Mouse (Mus musculus): Measurements from ENCODE around the gene Acox3. TPM values are rescaled to one million over a fixed set of nuclear protein-coding genes. Genes with fewer than 3 reads are reported as not detected.

Acox3 gene
- polyA plus RNA-seq, 1 experiment: 63.0 TPM

GRCm38 (mm10) chr5:35644082-35644481 lies 61.2 kb downstream of the Acox3 start:
- H3K4me3 ChIP-seq (ENCODE audit: extremely low read depth, insufficient read depth, insufficient read length): no peak overlapping the region
- H3K27ac ChIP-seq (ENCODE audit: insufficient read depth, low read length): no peak overlapping the region
- no peaks in the 10 kb centered on the region for H3K4me1 ChIP-seq (ENCODE audit: control insufficient read depth, insufficient read depth, insufficient read length)
- TF ChIP-seq CTCF (IDR thresholded peaks at IDR 0.05; ENCODE audit: extremely low read depth, insufficient read depth, insufficient read length, insufficient replicate concordance) (no peak), POLR2A (IDR thresholded peaks at IDR 0.05; ENCODE audit: low read depth, low read length) (no peak)
- H3K27me3 ChIP-seq (ENCODE audit: control insufficient read depth, insufficient read depth, low read length): no peaks in the 10 kb centered on the region
- DNase-seq (ENCODE audit: low read depth in 1 of 2, low spot score in 2 of 2): no peak
- H3K36me3 ChIP-seq (ENCODE audit: control insufficient read depth, insufficient read depth, low read length): no peaks in the 10 kb centered on the region
- 67% methylated on average over 4 of the region's 4 CpGs for WGBS

DNA sequence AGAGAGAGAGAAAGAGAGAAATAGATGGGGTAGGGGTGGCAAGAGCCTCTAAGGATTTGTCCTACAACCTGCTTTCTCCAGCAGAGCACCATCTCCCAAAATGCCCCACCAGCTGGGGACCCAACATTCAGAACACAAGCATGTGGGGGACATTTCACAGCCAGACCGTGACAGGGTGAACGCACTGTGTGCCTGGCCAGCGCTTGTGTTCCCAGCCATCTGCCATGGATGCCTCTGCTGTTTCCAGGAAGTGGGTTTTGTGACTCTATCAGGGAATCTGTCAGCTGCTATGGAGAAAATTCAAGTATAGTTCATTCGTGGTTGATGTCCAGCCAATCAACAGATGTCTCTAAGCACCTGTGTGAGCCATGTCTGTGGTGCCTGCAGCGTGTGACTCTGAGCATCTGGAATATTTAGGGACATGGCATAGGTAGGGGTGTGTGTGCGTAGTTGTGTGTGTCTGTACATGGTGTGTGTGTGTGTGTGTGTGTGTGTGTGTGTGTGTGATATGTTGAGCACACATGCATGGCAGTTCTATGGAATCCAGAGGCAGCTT lies 63.2 kb downstream of the Acox3 start:
- Histone ChIP-seq H3K4me3 (ENCODE audit: extremely low read depth, insufficient read depth, insufficient read length) (no peak overlapping the region), H3K4me1 (ENCODE audit: control insufficient read depth, insufficient read depth, insufficient read length) (no peaks in the 10 kb centered on the region), H3K36me3 (ENCODE audit: control insufficient read depth, insufficient read depth, low read length) (no peaks in the 10 kb centered on the region), H3K27me3 (ENCODE audit: control insufficient read depth, insufficient read depth, low read length) (no peaks in the 10 kb centered on the region), H3K27ac (ENCODE audit: insufficient read depth, low read length) (no peak overlapping the region)
- WGBS: 78% methylated on average over 6 of the region's 6 CpGs
- no peak for TF ChIP-seq POLR2A (IDR thresholded peaks at IDR 0.05; ENCODE audit: low read depth, low read length)
- no peak for TF ChIP-seq CTCF (IDR thresholded peaks at IDR 0.05; ENCODE audit: extremely low read depth, insufficient read depth, insufficient read length, insufficient replicate concordance)
- no peak for DNase-seq (ENCODE audit: low read depth in 1 of 2, low spot score in 2 of 2)

DNA sequence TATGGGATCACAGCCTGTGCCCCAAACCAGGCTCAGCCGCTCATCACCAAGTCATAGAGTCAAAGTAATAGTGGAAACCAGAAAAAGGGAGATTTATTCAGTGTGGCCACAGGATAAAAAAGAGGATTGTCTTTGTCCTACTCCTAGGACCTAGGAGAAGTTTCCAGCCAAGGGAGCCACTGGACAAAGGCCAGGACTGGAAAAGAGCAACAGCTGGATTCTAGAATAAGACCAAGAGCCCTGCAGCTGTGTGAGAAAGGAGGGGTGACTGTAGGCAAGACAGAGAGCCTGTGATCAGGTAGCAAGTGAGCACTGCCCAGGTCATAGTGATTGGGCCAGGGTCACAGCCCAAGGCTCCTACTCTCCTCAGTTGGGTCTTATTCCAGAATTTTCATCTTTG lies 64.1 kb downstream of the Acox3 start:
- TF ChIP-seq POLR2A (IDR thresholded peaks at IDR 0.05; ENCODE audit: low read depth, low read length) (no peak), CTCF (IDR thresholded peaks at IDR 0.05; ENCODE audit: extremely low read depth, insufficient read depth, insufficient read length, insufficient replicate concordance) (no peak)
- WGBS: 87% methylated on average over 1 of the region's 1 CpGs
- Histone ChIP-seq H3K27me3 (ENCODE audit: control insufficient read depth, insufficient read depth, low read length) (no peaks in the 10 kb centered on the region), H3K4me1 (ENCODE audit: control insufficient read depth, insufficient read depth, insufficient read length) (no peaks in the 10 kb centered on the region), H3K27ac (ENCODE audit: insufficient read depth, low read length) (no peak overlapping the region), H3K36me3 (ENCODE audit: control insufficient read depth, insufficient read depth, low read length) (no peaks in the 10 kb centered on the region), H3K4me3 (ENCODE audit: extremely low read depth, insufficient read depth, insufficient read length) (no peak overlapping the region)
- DNase-seq (ENCODE audit: low read depth in 1 of 2, low spot score in 2 of 2): no peak

GRCm38 (mm10) chr5:35647562-35647961 lies 64.7 kb downstream of the Acox3 start:
- no peaks in the 10 kb centered on the region for H3K36me3 ChIP-seq (ENCODE audit: control insufficient read depth, insufficient read depth, low read length)
- no peaks in the 10 kb centered on the region for H3K4me1 ChIP-seq (ENCODE audit: control insufficient read depth, insufficient read depth, insufficient read length)
- H3K27me3 ChIP-seq (ENCODE audit: control insufficient read depth, insufficient read depth, low read length): no peaks in the 10 kb centered on the region
- H3K27ac ChIP-seq (ENCODE audit: insufficient read depth, low read length): no peak overlapping the region
- WGBS: 31% methylated on average over 4 of the region's 4 CpGs
- no peak overlapping the region for H3K4me3 ChIP-seq (ENCODE audit: extremely low read depth, insufficient read depth, insufficient read length)
- DNase-seq (ENCODE audit: low read depth in 1 of 2, low spot score in 2 of 2): no peak
- no peak for TF ChIP-seq CTCF (IDR thresholded peaks at IDR 0.05; ENCODE audit: extremely low read depth, insufficient read depth, insufficient read length, insufficient replicate concordance)
- no peak for TF ChIP-seq POLR2A (IDR thresholded peaks at IDR 0.05; ENCODE audit: low read depth, low read length)

- H3K36me3 ChIP-seq (ENCODE audit: control insufficient read depth, insufficient read depth, low read length): no peaks in the 10 kb centered on the region
- no peak for DNase-seq (ENCODE audit: low read depth in 1 of 2, low spot score in 2 of 2)
- 69% methylated on average over 2 of the region's 2 CpGs for WGBS
- H3K4me3 ChIP-seq (ENCODE audit: extremely low read depth, insufficient read depth, insufficient read length): no peak overlapping the region
- no peak overlapping the region for H3K27ac ChIP-seq (ENCODE audit: insufficient read depth, low read length)
- TF ChIP-seq CTCF (IDR thresholded peaks at IDR 0.05; ENCODE audit: extremely low read depth, insufficient read depth, insufficient read length, insufficient replicate concordance): no peak
- TF ChIP-seq POLR2A (IDR thresholded peaks at IDR 0.05; ENCODE audit: low read depth, low read length): no peak
- H3K4me1 ChIP-seq (ENCODE audit: control insufficient read depth, insufficient read depth, insufficient read length): no peaks in the 10 kb centered on the region
- no peaks in the 10 kb centered on the region for H3K27me3 ChIP-seq (ENCODE audit: control insufficient read depth, insufficient read depth, low read length)
These were observed 65.4 kb downstream of the Acox3 start for GRCm38 (mm10) chr5:35648230-35648629.

GRCm38 (mm10) chr5:35652319-35652718 lies 69.5 kb downstream of the Acox3 start:
- TF ChIP-seq CTCF (IDR thresholded peaks at IDR 0.05; ENCODE audit: extremely low read depth, insufficient read depth, insufficient read length, insufficient replicate concordance) (no peak), POLR2A (IDR thresholded peaks at IDR 0.05; ENCODE audit: low read depth, low read length) (no peak)
- Histone ChIP-seq H3K4me1 (ENCODE audit: control insufficient read depth, insufficient read depth, insufficient read length) (no peaks in the 10 kb centered on the region), H3K27ac (ENCODE audit: insufficient read depth, low read length) (no peak overlapping the region), H3K4me3 (ENCODE audit: extremely low read depth, insufficient read depth, insufficient read length) (no peak overlapping the region), H3K36me3 (ENCODE audit: control insufficient read depth, insufficient read depth, low read length) (no peaks in the 10 kb centered on the region), H3K27me3 (ENCODE audit: control insufficient read depth, insufficient read depth, low read length) (no peaks in the 10 kb centered on the region)
- WGBS: 90% methylated on average over 3 of the region's 3 CpGs
- no peak for DNase-seq (ENCODE audit: low read depth in 1 of 2, low spot score in 2 of 2)

GRCm38 (mm10) chr5:35652872-35653271 lies 70.0 kb downstream of the Acox3 start:
- no peak for TF ChIP-seq POLR2A (IDR thresholded peaks at IDR 0.05; ENCODE audit: low read depth, low read length)
- H3K4me1 ChIP-seq (ENCODE audit: control insufficient read depth, insufficient read depth, insufficient read length): no peaks in the 10 kb centered on the region
- H3K27ac ChIP-seq (ENCODE audit: insufficient read depth, low read length): no peak overlapping the region
- 87% methylated on average over 13 of the region's 13 CpGs for WGBS
- H3K27me3 ChIP-seq (ENCODE audit: control insufficient read depth, insufficient read depth, low read length): no peaks in the 10 kb centered on the region
- no peaks in the 10 kb centered on the region for H3K36me3 ChIP-seq (ENCODE audit: control insufficient read depth, insufficient read depth, low read length)
- H3K4me3 ChIP-seq (ENCODE audit: extremely low read depth, insufficient read depth, insufficient read length): no peak overlapping the region
- no peak for DNase-seq (ENCODE audit: low read depth in 1 of 2, low spot score in 2 of 2)

Data from spleen, adult 2 months (tissue).